Mouse (Mus musculus) adrenal gland, postnatal 4 days (tissue): ENCODE measurements around the gene Actr6. TPM values are rescaled to one million over a fixed set of nuclear protein-coding genes. Genes with fewer than 3 reads are reported as not detected.
"Not testable (repeated sequence)": the region's sequence is repeated elsewhere in the genome, so short reads cannot be mapped to it uniquely, and the experiment has no call there.

Experiments
- DNase-seq, 2 experiments: peaks; one replicate each; pipeline ENCODE4 v3.0.0; 2021 to 2022; ENCODE audit warnings: low spot score in 2 of 2, mixed read lengths in 2 of 2
- total RNA-seq, 2 experiments: library from RNA; stranded (reverse); gene quantifications; 2 replicates each; pipeline ENCODE4 v1.2.3; 2021

The Actr6 gene
- total RNA-seq, 2 experiments from 2014 or later, result 23.0 to 26.0 TPM

DNA sequence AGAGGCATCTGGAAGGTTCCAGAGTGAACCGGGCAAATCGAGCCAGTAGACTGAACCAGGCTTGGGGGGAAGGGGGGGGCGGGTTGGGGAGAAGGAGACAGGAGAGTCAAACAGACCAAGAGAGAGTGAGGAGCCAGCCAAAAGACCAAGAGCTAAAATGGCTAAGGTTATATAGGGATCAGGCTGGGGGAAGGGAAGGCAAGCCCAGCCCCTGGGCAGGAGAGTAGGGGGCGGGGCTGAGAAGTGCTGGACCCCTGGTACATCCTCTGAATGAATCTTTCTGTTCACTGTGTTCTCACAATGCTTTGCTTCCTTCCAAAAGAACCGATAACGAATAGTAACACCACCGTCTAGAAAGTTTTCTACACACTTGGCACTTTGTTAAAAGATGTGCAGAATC is 7.6 kb upstream of the Actr6 start:
- DNase-seq, result no peak

DNA sequence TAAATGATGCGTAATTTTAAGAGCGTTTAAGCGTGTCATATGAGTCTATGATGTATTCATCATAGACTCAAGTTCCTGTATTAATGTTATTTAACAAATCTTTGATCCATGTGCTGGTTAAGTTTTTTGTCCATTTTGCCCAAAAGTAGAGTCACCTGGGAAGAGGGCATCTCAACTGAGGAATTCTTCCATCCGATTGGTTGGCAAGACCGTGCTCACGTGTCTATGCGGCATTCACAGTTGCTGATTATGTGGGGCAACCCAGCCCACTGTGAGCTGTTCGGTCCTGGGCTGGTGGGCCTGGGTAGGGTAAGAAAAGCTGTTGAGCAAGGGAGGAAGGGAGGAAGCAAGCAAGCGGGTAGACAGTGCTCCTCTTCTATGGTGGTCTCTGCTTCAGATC is 6.3 kb upstream of the Actr6 start:
- DNase-seq, result no peak

GRCm38 (mm10) chr10:89737887-89738286 is 5.8 kb upstream of the Actr6 start:
- no peak for DNase-seq

DNA sequence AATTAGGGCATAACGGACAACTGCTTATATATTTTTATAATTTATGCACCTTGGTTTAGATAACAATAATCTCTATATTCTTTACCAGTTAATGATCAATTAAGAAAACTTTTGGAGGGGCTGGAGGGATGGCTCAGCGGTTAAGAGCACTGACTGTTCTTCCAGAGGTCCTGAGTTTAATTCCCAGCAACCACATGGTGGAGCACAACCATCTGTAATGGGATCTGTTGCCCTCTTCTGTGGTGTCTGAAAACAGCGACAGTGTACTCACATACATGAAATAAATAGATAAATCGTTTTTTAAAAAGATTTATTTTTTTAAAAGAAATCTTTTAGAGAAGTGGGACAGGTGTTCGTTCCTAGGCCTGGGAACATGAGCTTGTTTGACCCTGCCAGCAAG is 5.0 kb upstream of the Actr6 start:
- DNase-seq, result no peak

DNA sequence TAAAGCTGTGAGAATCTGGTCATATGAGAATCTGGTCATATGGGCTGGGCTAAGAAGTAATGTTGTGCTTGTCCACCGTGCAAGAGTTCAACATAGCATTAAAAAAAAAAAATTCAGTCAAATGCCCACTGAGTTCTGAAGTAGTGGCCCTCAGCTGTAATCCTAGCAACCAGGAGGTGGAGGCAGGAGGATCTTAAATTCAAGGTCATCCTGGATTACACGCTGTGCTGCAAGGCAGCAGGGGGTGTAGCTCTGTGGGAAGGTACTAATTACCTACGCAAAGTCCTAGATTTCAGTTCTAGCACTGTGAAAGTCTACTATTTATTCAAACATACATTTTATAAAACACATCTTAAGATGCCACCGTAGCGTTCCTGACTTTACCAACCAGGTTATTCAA is 754 bp downstream of the Actr6 start:
- DNase-seq, result no peak

DNA sequence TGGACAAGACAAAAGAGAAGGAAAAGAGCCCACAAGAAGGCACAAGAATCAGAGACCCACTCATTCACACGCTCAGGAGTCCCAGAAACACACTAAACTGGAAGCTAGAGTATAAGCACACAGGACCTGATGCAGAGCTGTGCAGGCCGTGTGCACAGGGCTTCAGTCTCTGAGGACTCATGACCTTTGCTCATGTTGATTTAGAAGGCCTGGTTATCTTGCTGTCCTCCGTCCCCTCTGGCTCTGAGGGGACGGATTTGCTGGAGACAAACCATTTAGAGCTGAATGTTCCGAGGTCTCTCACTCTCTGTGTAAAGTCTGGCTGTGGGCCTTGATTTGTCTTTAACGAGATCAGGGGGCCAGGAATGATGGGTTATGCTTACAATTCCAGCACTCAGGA is 1.7 kb downstream of the Actr6 start:
- no peak for DNase-seq

DNA sequence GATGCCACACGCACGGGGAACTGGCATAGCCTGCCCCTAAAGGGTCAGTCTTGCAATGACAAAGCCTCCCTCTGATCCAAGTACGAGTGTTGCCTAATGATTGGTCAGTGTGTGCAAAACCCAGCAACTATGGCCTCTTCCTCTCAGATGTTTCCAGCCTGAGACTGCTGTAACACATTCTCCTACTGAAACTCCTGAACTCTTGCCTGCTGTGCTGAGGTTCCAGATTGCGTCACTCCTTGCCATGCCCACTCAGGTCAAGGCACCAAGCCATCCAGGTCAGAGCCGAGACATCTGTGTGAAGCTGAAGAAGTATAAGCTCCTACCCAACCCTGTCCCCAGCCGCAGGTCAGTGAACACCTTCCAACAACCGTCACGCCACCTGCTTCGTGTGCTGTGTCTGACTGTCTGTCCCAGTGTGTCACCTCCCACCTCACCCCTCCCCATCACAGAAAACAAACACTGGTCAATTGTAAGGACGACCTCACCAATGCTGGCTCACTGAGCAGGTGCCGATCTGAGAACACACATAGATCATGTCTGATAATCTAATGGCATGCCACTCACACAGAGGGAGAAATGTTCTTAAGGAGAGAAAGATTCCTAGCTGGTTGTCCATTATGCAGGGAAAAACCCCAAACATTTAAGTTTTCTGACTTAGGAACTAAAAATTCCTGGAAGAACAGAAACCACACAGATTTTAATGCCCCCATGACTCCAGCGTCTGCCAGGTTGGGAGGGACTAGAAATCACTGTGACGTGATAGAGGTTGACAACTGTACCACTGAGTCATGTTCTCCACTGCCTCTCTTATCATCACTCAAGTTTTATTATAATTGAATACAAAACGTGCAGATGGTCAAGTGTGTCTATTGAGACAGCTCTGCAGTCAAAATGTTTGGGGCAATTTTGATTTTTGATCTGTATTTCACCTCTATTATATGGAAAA is 9.6 kb downstream of the Actr6 start:
- no peak for DNase-seq

GRCm38 (mm10) chr10:89720796-89721195 is 11.3 kb downstream of the Actr6 start:
- DNase-seq, result no peak

GRCm38 (mm10) chr10:89720252-89720651 is 11.8 kb downstream of the Actr6 start:
- DNase-seq, result no peak

- DNase-seq, result no peak
These were observed 17.2 kb downstream of the Actr6 start for GRCm38 (mm10) chr10:89714910-89715309.

- DNase-seq, result no peak
These were observed 23.4 kb downstream of the Actr6 start for GRCm38 (mm10) chr10:89708720-89709119.

DNA sequence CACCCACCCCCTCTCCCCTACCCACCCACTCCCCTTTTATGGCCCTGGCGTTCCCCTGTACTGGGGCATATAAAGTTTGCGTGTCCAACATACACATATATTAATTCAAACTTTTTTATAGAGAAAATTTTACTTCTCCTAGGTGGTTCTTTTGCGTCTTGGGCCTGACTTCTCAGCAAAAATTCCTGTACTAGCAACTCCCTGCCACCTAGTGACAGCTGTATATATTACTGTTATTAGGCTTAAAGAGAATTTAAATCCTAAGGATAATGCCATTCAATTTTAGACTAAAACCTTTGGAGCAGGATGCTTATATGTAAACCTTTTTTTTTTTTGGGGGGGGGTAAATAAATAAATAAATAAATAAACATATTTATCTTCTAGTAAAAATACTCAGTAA is 24.7 kb downstream of the Actr6 start:
- no peak for DNase-seq

DNA sequence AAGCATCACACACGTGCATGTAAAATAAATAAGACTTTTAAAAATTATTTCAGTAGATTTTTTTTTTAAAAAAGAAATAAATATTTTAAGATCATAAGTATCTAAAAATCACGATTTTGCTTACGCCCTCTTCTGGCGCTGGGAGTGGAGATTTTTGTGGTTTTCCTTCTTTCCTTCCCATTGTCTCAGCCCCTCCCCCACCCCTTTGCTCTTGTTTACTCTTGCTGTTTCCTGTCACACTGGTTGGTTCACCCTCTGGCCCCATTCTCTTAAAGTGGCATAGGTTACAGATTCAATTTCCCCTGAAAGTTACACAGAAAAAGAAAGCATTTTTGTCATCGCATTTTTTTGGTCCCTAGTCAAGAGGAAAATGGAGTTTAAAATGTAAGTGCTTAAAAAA is 29.1 kb downstream of the Actr6 start:
- DNase-seq, result no peak

GRCm38 (mm10) chr10:89697956-89698355 is 34.1 kb downstream of the Actr6 start:
- no peak for DNase-seq

GRCm38 (mm10) chr10:89696270-89696669 is 35.8 kb downstream of the Actr6 start:
- not testable (repeated sequence) for DNase-seq

GRCm38 (mm10) chr10:89695194-89695911 is 36.7 kb downstream of the Actr6 start:
- DNase-seq, result no peak

DNA sequence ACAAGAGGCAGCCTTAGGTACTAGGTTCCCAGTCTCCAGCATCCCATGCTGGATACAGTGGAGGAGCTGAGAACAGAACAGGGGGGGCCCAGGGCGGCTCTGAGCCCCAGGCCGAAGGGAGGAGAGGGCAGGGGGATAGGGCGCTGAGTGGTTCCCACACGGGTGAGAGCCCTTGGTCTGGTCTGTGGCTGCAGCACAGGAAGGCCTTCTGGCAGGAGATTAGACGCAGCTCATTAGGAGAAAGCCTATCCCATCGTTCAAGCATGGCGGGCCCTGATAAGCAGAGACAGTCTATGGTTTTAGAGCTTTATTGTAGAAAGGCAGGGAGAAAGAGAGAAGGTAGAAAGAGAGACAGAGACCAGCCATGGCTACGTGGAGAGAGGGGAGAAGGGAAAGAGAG is 42.1 kb downstream of the Actr6 start:
- DNase-seq, result no peak

- DNase-seq, result no peak
These were observed 44.6 kb downstream of the Actr6 start for GRCm38 (mm10) chr10:89687455-89687854.

DNA sequence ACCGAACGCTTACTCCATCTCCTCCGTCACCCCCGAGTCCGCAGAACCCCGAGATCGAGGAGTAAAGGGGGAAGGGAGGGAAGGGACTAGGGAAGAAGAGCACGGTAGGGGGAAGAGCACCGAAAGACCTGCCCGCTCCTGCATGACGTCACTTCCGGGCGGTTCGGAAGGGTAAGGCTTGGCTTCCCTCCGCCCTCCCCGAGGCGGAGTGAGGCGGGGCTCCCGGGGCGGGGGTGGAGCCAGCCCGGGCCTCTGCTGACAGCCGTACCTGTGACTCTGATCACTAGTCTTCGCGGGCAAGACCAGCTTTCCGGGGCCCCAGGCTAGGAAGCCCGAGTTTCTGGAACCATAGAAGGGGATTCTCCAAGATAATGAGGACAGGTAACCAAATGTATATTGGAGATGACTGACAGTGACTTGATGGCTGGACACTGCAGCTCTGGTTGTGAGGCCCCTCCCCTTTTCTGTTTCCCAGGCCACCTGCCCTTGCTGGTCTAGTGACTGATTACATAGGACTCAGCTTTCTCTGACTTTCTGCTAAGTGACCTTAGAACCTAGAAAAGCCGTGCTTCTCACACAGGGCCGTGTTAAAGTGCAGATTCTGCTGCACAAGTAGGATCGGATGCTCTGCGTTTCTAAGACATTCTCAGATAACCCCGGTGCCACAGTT is 45.8 kb downstream of the Actr6 start, which contains the start of gene Scyl2:
Gene Scyl2, minus strand, starts transcription at position 147 of the 670 bp plus-strand sequence.
- DNase-seq, result peak; percentile 79 to 89

DNA sequence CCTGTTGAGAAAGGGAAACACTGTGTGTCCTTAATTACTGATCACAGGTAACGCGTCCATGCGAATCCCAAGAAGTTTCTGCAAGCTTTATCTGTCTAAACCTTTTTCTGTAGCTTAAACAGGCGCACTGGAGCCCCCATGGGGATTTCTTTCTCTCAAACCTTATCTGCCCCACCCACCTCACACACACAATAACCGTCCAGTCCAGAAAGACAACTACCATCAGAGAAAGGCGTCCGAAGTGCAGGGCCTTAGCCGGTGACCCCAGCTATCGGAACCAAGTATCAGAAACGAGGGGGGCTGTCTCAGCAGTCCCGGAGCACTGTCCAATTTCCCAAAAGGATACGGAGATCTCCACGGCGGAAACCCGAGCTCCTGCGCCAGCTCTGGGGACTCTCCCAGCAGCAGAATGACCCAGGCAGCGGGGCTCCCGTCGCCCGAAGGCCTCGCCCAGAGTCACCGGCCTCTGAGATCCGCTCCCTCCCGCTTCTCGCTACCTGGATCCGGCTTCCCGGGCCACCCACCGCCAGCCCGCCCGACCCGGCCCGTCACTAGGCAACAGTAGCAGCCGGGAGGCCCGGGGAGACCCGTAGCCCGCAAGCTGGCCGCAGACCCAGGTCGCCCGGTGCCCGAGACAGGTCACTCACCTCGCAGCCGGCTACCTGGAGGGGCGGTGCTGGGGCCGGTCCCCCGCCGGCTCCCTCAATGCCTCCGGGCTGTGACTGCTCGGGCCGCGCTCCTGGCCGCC is 46.5 kb downstream of the Actr6 start:
- DNase-seq, result peak in 1 of 2 experiments; percentile 32

DNA sequence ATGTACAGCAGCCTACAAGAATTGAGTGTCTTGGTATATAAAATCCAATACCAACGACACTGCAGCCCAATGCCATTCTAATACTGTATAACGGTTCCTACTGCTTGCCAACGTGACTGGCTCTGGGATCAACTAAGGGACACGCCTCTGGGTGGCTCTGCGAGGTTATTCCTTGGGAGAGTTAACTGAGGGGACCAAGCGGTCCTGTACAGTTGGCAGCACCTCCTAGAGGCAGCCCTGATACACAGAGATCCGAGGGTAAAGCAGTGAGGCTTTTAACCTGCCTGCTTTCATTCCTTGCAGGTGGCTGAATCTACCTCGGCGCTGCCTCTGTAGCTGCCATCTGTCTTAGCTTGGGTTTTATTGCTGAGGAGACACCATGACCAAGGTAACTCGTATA is 49.1 kb downstream of the Actr6 start:
- no peak for DNase-seq
